Mouse (Mus musculus) frontal cortex, postnatal 14 days (tissue): ENCODE measurements around the gene Plin5.

Source experiments
- DNase-seq, 2 experiments: peaks; one replicate each; pipeline ENCODE4 v3.0.0; 2022; ENCODE audit warnings: low spot score in 2 of 2

Plin5 gene

GRCm38 (mm10) chr17:56133457-56134363 lies 16.3 kb upstream of the Plin5 start:
- DNase-seq = no peak

- no peak for DNase-seq
These were observed 15.3 kb upstream of the Plin5 start for GRCm38 (mm10) chr17:56132661-56133060.

GRCm38 (mm10) chr17:56131814-56132213 lies 14.4 kb upstream of the Plin5 start:
- no peak for DNase-seq

GRCm38 (mm10) chr17:56131136-56131535 lies 13.7 kb upstream of the Plin5 start:
- no peak for DNase-seq

- no peak for DNase-seq
These were observed 10.8 kb upstream of the Plin5 start for GRCm38 (mm10) chr17:56128246-56128645.

- no peak for DNase-seq
These were observed 8.8 kb upstream of the Plin5 start for GRCm38 (mm10) chr17:56126175-56126574.

GRCm38 (mm10) chr17:56125276-56125630 lies 7.9 kb upstream of the Plin5 start:
- DNase-seq = no peak

- no peak for DNase-seq
These were observed 7.2 kb upstream of the Plin5 start for GRCm38 (mm10) chr17:56124377-56125275.

- no peak for DNase-seq
These were observed 6.4 kb upstream of the Plin5 start for GRCm38 (mm10) chr17:56123681-56124340.

GRCm38 (mm10) chr17:56123161-56123560 lies 5.8 kb upstream of the Plin5 start:
- no peak for DNase-seq

- no peak for DNase-seq
These were observed 4.4 kb upstream of the Plin5 start, which contains the start of gene Lrg1 for GRCm38 (mm10) chr17:56121826-56122225. Lrg1 (minus strand) TSS chr17:56122001.

GRCm38 (mm10) chr17:56119981-56120880 lies 2.8 kb upstream of the Plin5 start:
- no peak for DNase-seq

GRCm38 (mm10) chr17:56119431-56119830 lies 2.0 kb upstream of the Plin5 start:
- DNase-seq = no peak

- DNase-seq = no peak
These were observed 1.2 kb downstream of the Plin5 start for GRCm38 (mm10) chr17:56116193-56116592.

GRCm38 (mm10) chr17:56112743-56113142 lies 4.7 kb downstream of the Plin5 start:
- DNase-seq = no peak

- DNase-seq = no peak
These were observed 5.5 kb downstream of the Plin5 start for GRCm38 (mm10) chr17:56111864-56112263.

- no peak for DNase-seq
These were observed 6.4 kb downstream of the Plin5 start for GRCm38 (mm10) chr17:56111021-56111420.

- no peak for DNase-seq
These were observed 6.8 kb downstream of the Plin5 start for GRCm38 (mm10) chr17:56110571-56110970.

GRCm38 (mm10) chr17:56109219-56110051 lies 8.0 kb downstream of the Plin5 start, which contains the start of gene Plin4:
Plin4 (minus strand) TSS chr17:56109803.
- DNase-seq = no peak
